Mouse (Mus musculus) ovary, postnatal 14 days (tissue): Measurements from ENCODE around the gene Pla2g2e.
"Not testable (repeated sequence)": the region's sequence is repeated elsewhere in the genome, so short reads cannot be mapped to it uniquely, and the experiment has no call there.

Source experiments
- DNase-seq: peaks from one replicate; pipeline ENCODE4 v3.0.0; 2022; ENCODE audit warnings: low spot score

The Pla2g2e gene

DNA sequence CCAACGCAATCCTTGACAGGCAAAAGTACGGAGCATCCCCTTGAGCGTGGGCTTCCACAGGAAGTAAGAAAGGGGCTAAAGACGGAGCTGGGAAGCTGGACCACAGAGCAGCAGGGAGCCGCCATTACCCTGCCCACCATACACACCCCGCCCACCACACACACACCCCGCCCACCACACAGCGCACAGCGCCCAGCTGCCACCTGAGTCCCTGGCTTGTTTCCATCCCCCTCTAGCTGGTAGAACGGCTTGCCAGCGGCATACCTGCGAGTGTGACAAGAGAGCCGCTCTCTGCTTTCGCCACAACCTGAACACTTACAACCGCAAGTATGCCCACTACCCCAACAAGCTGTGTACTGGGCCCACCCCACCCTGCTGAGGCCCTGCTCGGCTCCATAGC is 4.4 kb downstream of the Pla2g2e start:
- DNase-seq, result no peak

DNA sequence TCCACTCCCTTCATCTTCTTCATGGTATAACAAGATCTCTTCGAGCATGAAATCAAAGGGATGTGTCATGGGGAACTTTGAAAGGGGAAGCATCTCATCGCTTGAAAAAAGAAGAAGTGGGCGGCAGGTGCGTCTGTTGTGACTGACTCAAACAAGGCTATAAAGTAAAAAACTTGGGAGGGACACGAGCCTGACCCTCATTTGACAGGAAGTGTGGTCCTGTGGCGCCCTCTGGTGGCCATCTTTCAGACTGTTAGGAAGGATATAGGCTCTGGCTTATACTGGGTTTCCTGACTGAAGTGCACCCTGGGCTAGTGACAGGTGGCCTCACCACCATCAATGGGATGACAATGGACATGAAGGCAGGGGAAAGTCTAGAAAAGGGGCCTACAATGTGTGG is 6.5 kb downstream of the Pla2g2e start:
- peak; percentile 88 for DNase-seq

DNA sequence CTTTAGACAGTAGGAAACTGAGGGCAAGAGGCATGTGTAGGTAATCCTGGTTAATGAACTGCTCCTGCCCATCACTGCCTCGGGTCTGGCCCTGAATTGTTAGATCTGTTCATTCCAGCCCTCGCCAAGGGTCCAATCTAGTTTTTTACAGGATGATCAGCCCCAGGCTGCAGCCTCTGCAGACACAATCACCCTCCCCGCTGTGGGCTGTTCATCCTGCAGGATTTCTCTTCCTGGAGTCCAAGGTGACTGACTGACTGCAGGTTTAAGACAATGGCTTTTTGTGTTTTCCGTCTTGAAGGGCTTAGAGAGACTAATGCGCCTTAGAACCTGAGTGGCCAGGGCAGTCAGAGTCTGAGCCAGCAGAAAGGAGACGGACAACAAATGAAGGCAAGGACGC is 11.4 kb downstream of the Pla2g2e start:
- DNase-seq, result no peak

DNA sequence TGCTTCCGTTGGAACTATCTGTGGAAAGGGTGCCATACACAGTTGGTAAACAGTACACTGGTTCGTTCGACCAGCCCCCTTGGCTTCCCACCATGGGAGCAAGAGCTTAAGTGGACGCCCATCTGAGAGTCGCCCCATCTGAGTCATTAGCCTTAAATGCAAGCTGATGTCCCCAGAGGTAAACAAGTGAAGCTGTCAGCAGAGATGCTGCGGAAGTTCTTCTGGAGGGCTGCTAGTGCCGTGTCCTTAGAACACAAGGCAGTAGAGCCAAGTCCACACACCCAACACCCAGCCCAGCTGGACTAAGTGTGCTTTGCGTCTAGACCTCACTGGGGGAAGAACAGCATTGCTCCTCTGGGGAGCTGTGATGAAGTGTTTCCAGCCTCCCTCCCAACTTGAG is 11.9 kb downstream of the Pla2g2e start:
- DNase-seq, result no peak

DNA sequence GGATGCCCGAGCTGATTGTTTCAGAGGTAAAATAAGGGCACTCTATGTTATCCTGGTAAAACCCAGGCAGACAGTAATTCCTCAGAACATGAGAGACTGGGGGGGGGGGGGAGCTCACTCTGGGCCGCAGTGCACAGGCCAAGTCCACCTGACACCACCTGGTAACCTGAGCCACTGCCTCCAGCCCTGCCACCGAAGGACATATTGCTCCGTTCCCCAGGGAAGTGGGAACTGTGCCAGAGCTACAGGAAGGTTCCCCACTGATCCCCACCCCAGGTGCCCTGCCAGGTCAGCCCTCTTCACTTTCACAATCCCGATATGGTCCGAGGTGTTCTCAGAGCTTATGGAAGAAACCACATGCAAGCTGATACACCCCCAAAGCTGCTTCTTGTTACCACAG is 14.9 kb downstream of the Pla2g2e start:
- DNase-seq, result no peak

DNA sequence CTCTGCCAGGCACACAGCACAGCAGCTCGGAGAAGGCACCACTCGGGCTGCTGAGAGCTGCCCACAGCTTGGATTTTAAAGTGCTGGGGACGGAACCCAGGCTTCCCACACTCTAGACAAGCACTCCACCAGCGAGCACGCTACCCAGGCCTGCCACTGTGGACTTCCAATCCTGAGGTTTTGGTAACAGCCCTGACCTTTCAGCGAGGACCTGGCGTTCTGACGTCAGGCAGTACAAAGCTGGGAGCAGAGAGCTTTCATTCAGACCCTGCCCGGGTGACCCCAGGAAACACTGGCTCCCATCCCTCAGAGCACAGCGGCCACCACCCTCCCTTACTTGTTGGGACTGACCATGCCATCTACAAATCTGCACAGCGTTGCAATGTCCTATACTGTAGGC is 16.0 kb downstream of the Pla2g2e start:
- DNase-seq, result not testable (repeated sequence)

DNA sequence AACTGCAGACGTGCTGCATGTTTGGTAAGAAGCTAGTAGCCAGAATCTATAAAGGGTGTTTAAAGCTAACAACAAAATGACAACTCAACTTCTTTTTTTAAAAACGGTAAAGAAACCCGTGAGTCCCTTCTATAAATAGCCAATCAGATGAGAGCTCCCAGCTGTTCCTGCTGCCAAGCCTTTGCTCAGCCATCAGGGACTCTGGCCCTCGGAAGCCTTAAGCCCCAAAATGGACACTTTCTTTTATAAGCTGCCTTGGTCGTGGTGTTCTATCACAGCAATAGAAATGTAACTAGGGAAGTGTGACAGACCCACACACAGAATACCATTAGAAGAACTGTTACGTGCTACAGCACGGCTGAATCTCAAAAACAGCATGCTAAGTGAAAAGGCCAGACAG is 21.6 kb downstream of the Pla2g2e start:
- DNase-seq, result no peak

DNA sequence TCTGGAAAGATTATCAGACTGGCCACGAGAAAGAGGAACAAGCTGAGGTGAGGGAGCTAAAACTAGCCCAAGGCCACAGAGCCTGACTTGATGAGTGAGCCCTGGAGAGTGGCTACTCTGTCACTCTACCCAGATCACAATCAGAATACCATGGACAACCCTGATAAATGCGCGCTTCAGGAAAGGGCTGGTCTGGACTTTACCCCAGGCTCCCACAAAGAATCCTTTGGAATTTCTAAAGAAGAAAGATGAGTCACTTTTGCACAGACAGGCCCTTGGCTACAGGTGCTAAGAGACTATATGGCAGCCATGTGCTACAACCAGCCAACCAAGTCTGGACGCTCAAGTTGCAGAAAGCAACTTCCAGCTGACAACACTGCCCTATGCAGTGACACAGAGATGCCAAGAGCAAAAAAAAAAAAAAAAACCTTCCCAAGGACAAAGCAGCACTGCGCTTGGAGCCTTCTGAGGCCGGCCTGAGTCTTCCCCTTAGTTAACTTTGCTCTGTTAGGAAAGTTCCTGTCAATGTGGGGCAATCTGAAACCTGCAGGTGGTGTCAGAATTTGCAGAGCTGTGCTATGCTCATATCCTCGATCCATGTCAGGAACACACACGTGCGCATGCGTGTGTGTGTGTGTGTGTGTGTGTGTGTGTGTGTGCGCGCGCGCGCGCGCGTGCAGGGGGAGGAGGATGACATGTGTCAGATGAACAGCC is 28.0 kb downstream of the Pla2g2e start:
- no peak for DNase-seq

DNA sequence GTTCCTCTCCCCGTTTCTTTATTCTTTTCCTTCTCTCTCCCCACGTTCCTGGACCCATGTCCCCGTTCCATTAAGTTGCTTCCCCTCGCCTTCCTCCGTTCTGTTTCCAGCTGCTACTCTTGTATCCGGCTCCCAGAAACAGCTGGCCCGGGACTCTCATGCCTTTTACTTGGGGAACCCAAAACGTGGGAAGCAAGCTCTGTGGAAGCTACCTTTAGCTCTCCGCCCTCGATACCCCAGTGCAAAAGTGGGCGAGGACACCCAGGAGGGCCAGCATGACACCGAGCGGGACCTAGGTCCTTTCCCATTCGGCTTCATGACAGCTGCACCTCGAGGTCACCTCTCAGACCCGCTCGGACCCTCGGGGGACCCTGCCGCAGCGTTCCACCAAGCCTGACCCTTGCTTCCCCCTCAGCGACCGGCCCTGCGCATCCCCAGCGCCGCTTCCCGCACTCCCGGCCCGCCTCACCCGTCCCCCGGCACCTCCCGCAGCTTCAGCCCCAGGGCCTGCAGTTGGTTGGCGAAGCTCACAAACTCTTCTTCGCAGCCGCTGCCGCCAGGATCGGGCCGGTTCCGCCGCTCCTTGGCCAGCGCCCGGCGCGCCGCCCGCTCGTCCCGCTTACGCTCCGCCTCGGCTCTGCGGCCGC is 35.5 kb downstream of the Pla2g2e start:
- DNase-seq, result no peak

DNA sequence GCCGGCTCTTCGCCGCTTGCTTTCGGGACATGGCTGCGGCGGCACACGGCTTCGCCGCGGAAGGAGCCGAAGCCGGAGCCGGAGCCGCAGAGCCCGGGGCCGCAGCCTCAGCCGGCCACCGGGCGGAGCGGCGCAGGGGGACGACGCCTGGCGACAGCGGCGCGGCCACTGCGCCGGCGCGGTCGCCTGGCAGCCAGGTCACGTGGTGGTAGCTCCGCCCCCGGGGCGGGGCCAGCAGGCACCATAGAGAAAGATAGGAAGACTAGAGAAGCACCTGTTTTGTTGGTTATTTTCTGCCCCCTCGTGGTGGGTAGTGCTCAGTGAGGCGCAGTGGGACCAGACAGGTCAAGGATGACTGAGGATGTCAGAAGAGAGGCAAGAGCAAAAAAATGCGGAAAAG is 36.1 kb downstream of the Pla2g2e start, which contains the start of gene Otud3:
Otud3 (minus strand) TSS at position 149 of the 400 bp plus-strand sequence.
- peak; percentile 93 for DNase-seq

DNA sequence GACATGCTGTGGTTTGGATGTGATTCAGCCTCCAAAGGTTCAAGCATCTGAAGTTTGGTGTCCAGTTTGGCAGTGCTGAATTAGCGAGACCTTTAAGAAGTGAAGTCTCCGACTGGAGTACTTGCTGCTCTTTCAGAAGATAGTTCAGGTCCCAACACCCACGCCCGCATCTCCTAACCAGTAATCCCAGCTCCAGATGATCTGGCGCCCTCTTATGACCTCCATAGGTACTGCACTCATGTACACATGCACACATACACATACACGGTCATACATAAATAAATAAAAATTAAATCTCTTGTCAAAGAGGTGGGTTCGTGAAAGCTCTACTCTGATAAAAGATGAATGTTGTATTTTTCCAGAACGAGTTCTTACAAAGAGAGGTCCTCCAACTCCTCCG is 39.5 kb downstream of the Pla2g2e start:
- no peak for DNase-seq

DNA sequence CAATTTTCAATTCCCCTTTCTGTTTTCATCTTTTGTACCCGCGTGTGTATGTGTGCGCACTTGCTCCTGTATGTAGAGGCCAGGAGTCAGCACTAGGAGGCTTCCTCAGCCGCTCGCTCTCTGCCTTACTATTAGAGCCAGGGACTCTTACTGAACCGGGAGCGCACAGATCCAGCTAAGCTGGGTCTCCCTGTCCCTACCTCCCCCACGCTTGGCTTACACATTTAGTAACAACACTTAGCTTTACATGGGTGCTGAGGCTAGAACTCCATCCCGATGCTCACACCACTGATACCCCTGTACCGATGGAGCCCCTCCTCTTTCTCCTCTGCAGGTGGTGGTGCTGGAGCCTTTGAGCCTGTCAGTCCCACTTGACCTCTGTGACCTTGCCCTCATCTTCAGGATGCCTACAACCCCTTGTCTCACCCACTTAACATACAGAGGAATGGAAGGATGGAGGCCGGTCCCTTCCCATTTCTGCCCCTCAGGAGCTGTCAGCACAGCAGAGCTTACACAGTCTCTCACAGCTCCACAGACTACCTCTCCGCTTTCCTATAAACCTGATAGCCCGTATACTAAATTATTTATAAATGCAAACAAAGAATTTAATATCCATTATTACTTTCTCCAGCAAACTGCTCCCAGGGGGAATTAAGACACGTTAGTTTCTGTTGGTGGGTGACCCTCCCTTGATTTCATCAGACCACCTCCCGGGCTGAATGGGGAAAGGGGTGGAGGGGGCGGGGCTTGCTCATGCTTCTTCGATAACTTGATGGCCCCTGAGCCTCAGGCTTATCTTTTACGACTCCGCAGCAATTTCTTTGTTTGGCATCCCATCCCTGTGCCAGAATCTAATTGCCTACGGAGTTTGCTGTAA is 43.8 kb downstream of the Pla2g2e start:
- no peak for DNase-seq

DNA sequence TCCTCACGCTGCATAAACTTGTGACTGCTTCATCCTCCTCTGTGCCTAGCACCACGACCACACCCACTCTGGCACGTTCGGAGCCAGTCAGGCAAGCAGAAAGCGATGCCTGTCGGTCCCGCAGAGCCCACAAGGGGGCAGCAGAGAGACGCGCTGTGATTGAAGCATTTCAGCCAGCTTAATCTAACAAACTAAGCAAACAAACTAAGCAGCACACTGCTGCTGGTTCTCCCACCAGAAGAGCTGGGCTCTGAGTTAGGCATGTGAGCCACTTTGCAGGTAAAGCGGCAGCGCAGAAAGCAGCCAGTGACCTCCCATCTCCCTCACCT is 44.4 kb downstream of the Pla2g2e start:
- peak; percentile 99 for DNase-seq

DNA sequence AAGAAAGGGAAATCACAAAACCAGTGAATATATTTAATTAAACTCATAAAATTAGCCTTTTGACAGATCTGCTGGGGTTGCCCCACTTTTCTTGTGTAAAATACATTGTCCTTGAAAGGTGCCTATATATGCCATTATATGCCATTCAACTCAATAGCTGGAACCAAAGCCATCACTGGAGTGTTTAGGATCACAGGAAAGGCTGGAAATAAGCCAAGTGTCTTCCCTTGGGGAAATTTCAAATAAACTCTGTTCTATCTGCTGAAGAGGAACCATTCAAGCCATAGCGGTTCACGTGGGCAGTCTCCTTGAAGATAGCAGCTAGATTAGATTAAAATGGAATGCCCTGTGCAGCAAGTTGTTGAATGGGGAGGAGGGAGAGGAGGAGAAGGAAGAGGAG is 47.8 kb downstream of the Pla2g2e start:
- no peak for DNase-seq
